Mouse (Mus musculus) embryonic facial prominence, embryonic 15.5 days (tissue): ENCODE results near the gene Med13. TPM values are rescaled to one million over a fixed set of nuclear protein-coding genes. Genes with fewer than 3 reads are reported as not detected.

ENCODE experiments used
- ATAC-seq: fragments of 200-750 bp; cut with Nextera tagmentation; 2 replicates; pipeline ENCODE4 v1.8.0; 2017; ENCODE audit warnings: low read depth, moderate TSS enrichment; ENCODE audit not compliant: insufficient number of reproducible peaks, low FRiP score, low TSS enrichment
- H3K27ac ChIP-seq: fragments of 300-500 bp; sonication (generic); replicated peaks from 2 replicates; pipeline ENCODE4 v1.5.1; 2015; ENCODE audit warnings: mild to moderate bottlenecking, inconsistent platforms
- H3K27me3 ChIP-seq: fragments of 300-500 bp; sonication (generic); 2 replicates; pipeline ENCODE4 v1.6.1; 2015; ENCODE audit warnings: inconsistent platforms
- H3K36me3 ChIP-seq: fragments of 300-500 bp; sonication (generic); 2 replicates; pipeline ENCODE4 v1.6.1; 2015; ENCODE audit warnings: mild to moderate bottlenecking, inconsistent platforms
- H3K4me1 ChIP-seq: fragments of 300-500 bp; sonication (generic); 2 replicates; pipeline ENCODE4 v1.6.1; 2015; ENCODE audit warnings: inconsistent platforms
- H3K4me2 ChIP-seq: fragments of 300-500 bp; sonication (generic); replicated peaks from 2 replicates; pipeline ENCODE4 v1.6.1; 2015; ENCODE audit warnings: mild to moderate bottlenecking, inconsistent platforms
- H3K4me3 ChIP-seq: fragments of 300-500 bp; sonication (generic); replicated peaks from 2 replicates; pipeline ENCODE4 v1.5.1; 2015; ENCODE audit warnings: mild to moderate bottlenecking, inconsistent platforms
- H3K9ac ChIP-seq: fragments of 300-500 bp; sonication (generic); 2 replicates; pipeline ENCODE4 v1.6.1; 2015; ENCODE audit warnings: inconsistent platforms
- H3K9me3 ChIP-seq: fragments of 300-500 bp; sonication (generic); replicated peaks from 2 replicates; pipeline ENCODE4 v1.6.1; 2016; ENCODE audit warnings: inconsistent platforms
- WGBS: fragments of 180-500 bp; shearing (Covaris S2); methylation state at CpG from one replicate; pipeline ENCODE4 v1.1.7; 2015; 5-methylcytosine and 5-hydroxymethylcytosine counted together
- polyA plus RNA-seq: library from polyadenylated mRNA; unstranded; fragments of >200 nt; fragmentation: Nextera tagmentation; extraction: Ambion mirVana; gene quantifications from 2 replicates; pipeline ENCODE4 v1.2.1, GENCODE M21; 2015

Med13 gene
- polyA plus RNA-seq, 1 experiment from 2014 or later, result 9.4 TPM

- Histone ChIP-seq H3K9ac (no peak overlapping the region), H3K4me3 (no peak overlapping the region), H3K27me3 (no peaks in the 10 kb centered on the region), H3K27ac (no peak overlapping the region), H3K4me1 (no peaks in the 10 kb centered on the region), H3K36me3 (no peaks in the 10 kb centered on the region), H3K4me2 (no peak overlapping the region), H3K9me3 (no peaks in the 10 kb centered on the region)
- no peak for ATAC-seq
- 84% methylated on average over 5 of the region's 5 CpGs for WGBS
Observed at GRCm38 (mm10) chr11:86377841-86378240, 20.4 kb upstream of the Med13 start.

- H3K4me2 ChIP-seq, result no peak overlapping the region
- H3K36me3 ChIP-seq, result no peaks in the 10 kb centered on the region
- no peak overlapping the region for H3K9ac ChIP-seq
- 85% methylated on average over 4 of the region's 4 CpGs for WGBS
- no peaks in the 10 kb centered on the region for H3K9me3 ChIP-seq
- ATAC-seq, result no peak
- H3K27me3 ChIP-seq, result no peaks in the 10 kb centered on the region
- no peak overlapping the region for H3K4me3 ChIP-seq
- no peak overlapping the region for H3K27ac ChIP-seq
- H3K4me1 ChIP-seq, result no peaks in the 10 kb centered on the region
Observed at GRCm38 (mm10) chr11:86376707-86377106, 19.3 kb upstream of the Med13 start.

- Histone ChIP-seq H3K4me1 (no peaks in the 10 kb centered on the region), H3K27ac (no peak overlapping the region), H3K36me3 (no peaks in the 10 kb centered on the region), H3K27me3 (no peaks in the 10 kb centered on the region), H3K9me3 (no peaks in the 10 kb centered on the region), H3K4me2 (no peak overlapping the region), H3K4me3 (no peak overlapping the region), H3K9ac (no peak overlapping the region)
- WGBS, result 78% methylated on average over 6 of the region's 6 CpGs
- no peak for ATAC-seq
Observed at GRCm38 (mm10) chr11:86375086-86375485, 17.7 kb upstream of the Med13 start.

DNA sequence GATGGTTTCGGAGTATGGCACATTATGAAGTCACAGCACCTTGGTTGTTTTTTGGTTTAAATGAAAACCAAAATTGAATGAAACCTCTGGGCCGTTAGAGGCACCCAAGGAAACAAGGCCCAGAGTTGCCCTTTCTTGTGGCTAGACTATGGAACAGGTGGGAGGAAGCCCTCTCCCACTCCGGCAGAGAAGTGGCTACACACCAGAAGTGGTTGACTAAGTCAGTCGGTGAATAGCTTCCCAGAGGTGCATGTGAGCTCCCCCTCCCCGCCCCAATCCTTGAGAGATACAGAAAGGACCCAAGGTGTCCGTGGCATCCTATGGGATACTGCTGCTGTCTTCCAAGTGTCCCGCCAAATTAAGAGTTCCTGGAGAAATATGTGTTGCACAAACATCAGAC lies 13.9 kb upstream of the Med13 start:
- Histone ChIP-seq H3K9me3 (no peaks in the 10 kb centered on the region), H3K27me3 (no peaks in the 10 kb centered on the region), H3K9ac (no peak overlapping the region), H3K36me3 (no peaks in the 10 kb centered on the region), H3K4me3 (no peak overlapping the region), H3K27ac (no peak overlapping the region), H3K4me1 (no peaks in the 10 kb centered on the region), H3K4me2 (no peak overlapping the region)
- no peak for ATAC-seq
- 64% methylated on average over 7 of the region's 7 CpGs for WGBS

GRCm38 (mm10) chr11:86369860-86370259 lies 12.5 kb upstream of the Med13 start:
- no peak for ATAC-seq
- no peaks in the 10 kb centered on the region for H3K27me3 ChIP-seq
- H3K4me2 ChIP-seq, result no peak overlapping the region
- H3K9ac ChIP-seq, result no peak overlapping the region
- 81% methylated on average over 5 of the region's 5 CpGs for WGBS
- no peaks in the 10 kb centered on the region for H3K4me1 ChIP-seq
- no peaks in the 10 kb centered on the region for H3K9me3 ChIP-seq
- no peak overlapping the region for H3K27ac ChIP-seq
- H3K36me3 ChIP-seq, result no peaks in the 10 kb centered on the region
- no peak overlapping the region for H3K4me3 ChIP-seq

- no peak for ATAC-seq
- 23% methylated on average over 5 of the region's 5 CpGs for WGBS
- H3K27ac ChIP-seq, result no peak overlapping the region
- H3K9me3 ChIP-seq, result no peaks in the 10 kb centered on the region
- H3K27me3 ChIP-seq, result no peaks in the 10 kb centered on the region
- no peak overlapping the region for H3K9ac ChIP-seq
- no peaks in the 10 kb centered on the region for H3K4me1 ChIP-seq
- H3K4me3 ChIP-seq, result no peak overlapping the region
- H3K4me2 ChIP-seq, result no peak overlapping the region
- no peaks in the 10 kb centered on the region for H3K36me3 ChIP-seq
Observed at GRCm38 (mm10) chr11:86369003-86369402, 11.6 kb upstream of the Med13 start.

- no peak for ATAC-seq
- H3K9me3 ChIP-seq, result no peaks in the 10 kb centered on the region
- H3K27me3 ChIP-seq, result no peaks in the 10 kb centered on the region
- H3K9ac ChIP-seq, result no peak overlapping the region
- no peaks in the 10 kb centered on the region for H3K4me1 ChIP-seq
- WGBS, result 72% methylated on average over 5 of the region's 5 CpGs
- H3K4me2 ChIP-seq, result no peak overlapping the region
- no peak overlapping the region for H3K4me3 ChIP-seq
- H3K36me3 ChIP-seq, result no peaks in the 10 kb centered on the region
- H3K27ac ChIP-seq, result no peak overlapping the region
Observed at GRCm38 (mm10) chr11:86364709-86365452, 7.5 kb upstream of the Med13 start.

GRCm38 (mm10) chr11:86357984-86358528 lies 654 bp upstream of the Med13 start:
- H3K9me3 ChIP-seq, result no peaks in the 10 kb centered on the region
- under 1% methylated on average over 45 of the region's 45 CpGs for WGBS
- H3K4me1 ChIP-seq, result peaks cover 15% of the 10 kb centered on the region; the same call in 1 of the 2 replicates
- H3K36me3 ChIP-seq, result 0 out of 2 replicates have a peak, but pooled peaks cover 4% of the 10 kb centered on the region
- no peaks in the 10 kb centered on the region for H3K27me3 ChIP-seq
- peak overlapping the region; percentile 98 for H3K27ac ChIP-seq
- peak overlapping the region; percentile 65 for H3K4me2 ChIP-seq
- peak overlapping the region; percentile 92 for H3K4me3 ChIP-seq
- H3K9ac ChIP-seq, result peak overlapping the region; percentile 96
- peak; percentile 95 for ATAC-seq

DNA sequence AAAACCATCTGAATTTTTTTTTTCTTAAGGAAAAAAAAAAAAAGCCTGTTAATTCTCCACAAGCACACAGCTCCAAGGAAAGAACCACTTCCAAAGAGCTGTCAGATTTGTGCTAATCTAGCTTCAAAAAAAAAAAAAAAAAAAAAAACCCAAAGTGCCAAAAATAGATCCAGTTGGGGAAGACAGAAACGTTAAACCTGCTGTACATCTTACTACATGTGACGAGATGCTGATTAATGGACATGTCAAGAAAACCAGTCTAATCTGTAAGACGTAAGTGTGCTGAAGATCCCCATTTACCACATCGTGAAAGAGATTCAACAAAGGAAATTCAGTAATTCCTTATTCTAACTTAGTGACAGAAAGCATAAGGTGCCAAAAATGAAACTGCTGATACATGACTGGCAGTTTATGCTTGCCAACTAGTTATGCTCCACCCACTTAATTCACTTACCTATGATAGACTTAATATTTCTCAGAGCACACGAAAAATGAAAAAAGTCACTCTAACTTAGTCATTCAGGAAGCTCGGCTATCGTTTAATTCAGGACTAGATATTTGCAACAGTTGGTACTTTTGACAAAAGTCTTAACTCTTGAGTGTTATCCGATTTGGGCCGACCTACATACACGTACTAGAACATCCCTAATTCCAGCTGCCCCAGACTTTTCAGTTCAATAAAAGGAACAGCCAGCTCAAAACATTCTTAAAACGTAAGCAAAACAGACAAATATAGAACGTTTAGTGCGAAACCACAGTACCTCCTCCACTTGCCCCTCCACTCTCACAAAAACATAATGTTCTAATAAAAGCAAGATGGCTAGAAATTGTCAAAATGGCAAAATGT lies 1.2 kb downstream of the Med13 start:
- Histone ChIP-seq H3K9ac (peak overlapping the region; percentile 96), H3K27ac (peak overlapping the region; percentile 98), H3K27me3 (no peaks in the 10 kb centered on the region), H3K36me3 (0 out of 2 replicates have a peak, but pooled peaks cover 4% of the 10 kb centered on the region), H3K4me2 (peak overlapping the region; percentile 65), H3K9me3 (no peaks in the 10 kb centered on the region), H3K4me3 (peak overlapping the region; percentile 92), H3K4me1 (peaks cover 15% of the 10 kb centered on the region; the same call in 1 of the 2 replicates)
- 2% methylated on average over 13 of the region's 13 CpGs for WGBS
- no peak for ATAC-seq

DNA sequence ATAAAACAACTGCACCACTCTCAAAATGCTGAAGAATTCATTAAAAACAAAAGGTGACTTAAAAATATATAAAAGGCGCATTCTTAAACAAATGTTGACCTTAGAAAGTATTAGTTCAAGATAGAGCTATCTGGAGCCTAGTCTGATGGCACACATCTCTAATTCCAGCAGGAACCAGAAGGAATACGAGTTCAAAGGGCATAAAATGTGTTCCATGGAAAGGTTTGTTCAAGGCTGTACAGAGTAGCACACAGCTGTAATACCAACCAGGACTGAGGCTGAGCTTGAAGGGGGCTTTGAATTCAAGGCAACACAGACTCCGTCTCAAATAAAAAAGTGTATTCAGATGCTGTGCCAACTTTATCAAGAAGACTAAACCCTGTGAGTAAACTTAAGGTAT lies 3.8 kb downstream of the Med13 start:
- WGBS, result 55% methylated on average over 3 of the region's 3 CpGs
- Histone ChIP-seq H3K27ac (no peak overlapping the region), H3K4me2 (no peak overlapping the region), H3K36me3 (0 out of 2 replicates have a peak, but pooled peaks cover 4% of the 10 kb centered on the region), H3K9ac (no peak overlapping the region), H3K4me3 (no peak overlapping the region), H3K9me3 (no peaks in the 10 kb centered on the region), H3K4me1 (peaks cover 15% of the 10 kb centered on the region; the same call in 1 of the 2 replicates), H3K27me3 (no peaks in the 10 kb centered on the region)
- ATAC-seq, result no peak

DNA sequence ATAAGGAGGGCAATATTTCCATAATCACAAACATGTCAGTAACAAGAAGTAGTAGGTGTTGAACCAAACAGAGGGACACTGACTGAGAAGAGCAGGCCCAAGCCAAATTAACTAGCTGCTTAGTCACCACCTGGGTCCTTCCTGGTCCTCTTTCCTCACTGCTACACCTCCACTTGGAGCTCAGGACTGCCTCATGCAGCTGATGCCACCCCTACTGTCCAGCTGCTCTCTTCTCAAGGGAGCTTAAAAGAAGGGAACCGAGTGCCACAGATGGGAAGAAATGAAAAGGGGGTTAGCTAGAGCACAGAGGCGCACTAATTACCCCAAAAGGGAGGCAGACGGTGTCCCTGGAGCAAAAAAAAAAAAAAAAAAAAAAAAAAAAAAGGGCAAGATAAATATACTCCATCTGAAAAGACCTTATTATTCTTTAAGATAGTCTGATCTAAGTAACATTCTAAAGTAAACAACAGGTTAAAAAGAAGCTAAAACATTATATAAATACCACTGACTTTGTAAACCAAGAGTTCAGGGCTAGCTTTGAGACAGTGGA lies 5.6 kb downstream of the Med13 start:
- H3K4me2 ChIP-seq, result no peak overlapping the region
- no peak overlapping the region for H3K9ac ChIP-seq
- peaks cover 15% of the 10 kb centered on the region; the same call in 1 of the 2 replicates for H3K4me1 ChIP-seq
- H3K9me3 ChIP-seq, result no peaks in the 10 kb centered on the region
- H3K36me3 ChIP-seq, result 0 out of 2 replicates have a peak, but pooled peaks cover 4% of the 10 kb centered on the region
- H3K4me3 ChIP-seq, result no peak overlapping the region
- H3K27me3 ChIP-seq, result no peaks in the 10 kb centered on the region
- H3K27ac ChIP-seq, result no peak overlapping the region
- 45% methylated on average over 3 of the region's 3 CpGs for WGBS
- no peak for ATAC-seq
